Mouse (Mus musculus) MEL (cell line): ENCODE data around the gene St6galnac3. TPM values are rescaled to one million over a fixed set of nuclear protein-coding genes. Genes with fewer than 3 reads are reported as not detected.

Experiments used
- DNase-seq: peaks from one replicate; pipeline ENCODE4 v3.0.0; 2011; ENCODE audit warnings: low read depth, low spot score
- H3K27ac ChIP-seq: 2 replicates; pipeline ENCODE4 v1.5.1; 2012; ENCODE audit warnings: low read depth, mild to moderate bottlenecking, control low read depth, low read length, moderate library complexity; ENCODE audit not compliant: control insufficient read depth
- H3K27me3 ChIP-seq, 2 experiments: fragments of 150-350 bp in 1 of 2; sonication (generic) in 1 of 2; 2 replicates each; pipeline ENCODE4 v1.6.1; 2012; ENCODE audit warnings: low read length in 2 of 2, mild to moderate bottlenecking in 2 of 2, improper control_type of control experiment in 1 of 2, moderate library complexity in 1 of 2; ENCODE audit not compliant: insufficient read depth in 2 of 2, control insufficient read depth in 1 of 2
- H3K36me3 ChIP-seq, 2 experiments: 2 replicates each; pipeline ENCODE4 v1.6.1; 2012 to 2014; ENCODE audit warnings: low read length in 2 of 2, improper control_type of control experiment in 1 of 2, inconsistent platforms in 1 of 2, mild to moderate bottlenecking in 1 of 2; ENCODE audit not compliant: insufficient read depth in 2 of 2, control insufficient read depth in 1 of 2
- H3K4me1 ChIP-seq, 2 experiments: fragments of 150-350 bp in 1 of 2; sonication (generic) in 1 of 2; 2 replicates each; pipeline ENCODE4 v1.6.1; 2012; ENCODE audit warnings: low read length in 2 of 2, improper control_type of control experiment in 1 of 2, mild to moderate bottlenecking in 1 of 2; ENCODE audit not compliant: insufficient read depth in 2 of 2, control insufficient read depth in 1 of 2
- H3K4me3 ChIP-seq, 2 experiments: fragments of 150-350 bp in 1 of 2; sonication (generic) in 1 of 2; 2 replicates each; pipeline ENCODE4 v1.5.1; 2012; ENCODE audit warnings: low read depth in 2 of 2, low read length in 2 of 2, mild to moderate bottlenecking in 2 of 2, moderate library complexity in 2 of 2, control low read depth in 1 of 2, improper control_type of control experiment in 1 of 2; ENCODE audit not compliant: control insufficient read depth in 1 of 2, insufficient read depth in 1 of 2
- H3K79me2 ChIP-seq: 2 replicates; pipeline ENCODE4 v1.6.1; 2012; ENCODE audit warnings: mild to moderate bottlenecking, low read length, moderate library complexity; ENCODE audit not compliant: control insufficient read depth, poor library complexity, insufficient read depth
- H3K9ac ChIP-seq: 2 replicates; pipeline ENCODE4 v1.6.1; 2012; ENCODE audit warnings: low read depth, mild to moderate bottlenecking, control low read depth, low read length, moderate library complexity; ENCODE audit not compliant: control insufficient read depth, poor library complexity, severe bottlenecking
- H3K9me3 ChIP-seq: fragments of 150-350 bp; sonication (generic); replicated peaks from 2 replicates; pipeline ENCODE4 v1.6.1; 2012; ENCODE audit warnings: mild to moderate bottlenecking, low read length, improper control_type of control experiment, moderate library complexity; ENCODE audit not compliant: insufficient read depth
- BHLHE40 ChIP-seq: IDR thresholded peaks from 2 replicates; pipeline ENCODE4 v1.6.1; 2012; ENCODE audit warnings: low read depth, mild to moderate bottlenecking, inconsistent platforms, low read length, improper control_type of control experiment, borderline replicate concordance
- CHD1 ChIP-seq: IDR thresholded peaks from 2 replicates; pipeline ENCODE4 v1.6.1; 2012; ENCODE audit warnings: low read depth, mild to moderate bottlenecking, inconsistent platforms, low read length, improper control_type of control experiment
- CTCF ChIP-seq, 3 experiments: IDR thresholded peaks in 2 of 3; conservative IDR thresholded peaks in 1 of 3; 2 replicates each; pipeline ENCODE4 v1.5.1; 2011 to 2012; ENCODE audit warnings: low read length in 3 of 3, low read depth in 2 of 3, mild to moderate bottlenecking in 2 of 3, improper control_type of control experiment in 1 of 3, inconsistent platforms in 1 of 3, mixed read lengths in 1 of 3, moderate library complexity in 1 of 3; ENCODE audit not compliant: control insufficient read depth in 1 of 3, insufficient read depth in 1 of 3, poor library complexity in 1 of 3, severe bottlenecking in 1 of 3
- ELF1 ChIP-seq: IDR thresholded peaks from 2 replicates; pipeline ENCODE4 v1.6.1; 2014; ENCODE audit warnings: low read depth, mild to moderate bottlenecking, inconsistent platforms, low read length, improper control_type of control experiment, moderate library complexity
- EP300 ChIP-seq, 2 experiments: IDR thresholded peaks; 2 replicates each; pipeline ENCODE4 v1.6.1; 2011; ENCODE audit warnings: improper control_type of control experiment in 2 of 2, low read length in 2 of 2, low read depth in 1 of 2, mild to moderate bottlenecking in 1 of 2
- HCFC1 ChIP-seq: IDR thresholded peaks from 2 replicates; pipeline ENCODE4 v1.6.1; 2012; ENCODE audit warnings: low read depth, mild to moderate bottlenecking, inconsistent platforms, low read length, improper control_type of control experiment, moderate library complexity
- JUND ChIP-seq: IDR thresholded peaks from 2 replicates; pipeline ENCODE4 v1.6.1; 2011; ENCODE audit warnings: low read depth, mild to moderate bottlenecking, improper control_type of control experiment, low read length
- KAT2A ChIP-seq: conservative IDR thresholded peaks from 2 replicates; pipeline ENCODE4 v1.6.1; 2012; ENCODE audit warnings: low read depth, low read length, improper control_type of control experiment, inconsistent platforms
- MAFK ChIP-seq: IDR thresholded peaks from 2 replicates; pipeline ENCODE4 v1.6.1; 2011; ENCODE audit warnings: low read depth, mild to moderate bottlenecking, low read length, improper control_type of control experiment, borderline replicate concordance
- MAX ChIP-seq: IDR thresholded peaks from 2 replicates; pipeline ENCODE4 v1.6.1; 2011; ENCODE audit warnings: low read length, improper control_type of control experiment
- MAZ ChIP-seq: IDR thresholded peaks from 2 replicates; pipeline ENCODE4 v1.6.1; 2012; ENCODE audit warnings: low read depth, mild to moderate bottlenecking, inconsistent platforms, low read length, improper control_type of control experiment
- MEF2A ChIP-seq: IDR thresholded peaks from 2 replicates; pipeline ENCODE4 v1.6.1; 2014; ENCODE audit warnings: low read depth, mild to moderate bottlenecking, inconsistent platforms, low read length, improper control_type of control experiment; ENCODE audit not compliant: poor library complexity, insufficient replicate concordance, severe bottlenecking; ENCODE audit errors: extremely low read depth
- MYC ChIP-seq: IDR thresholded peaks from 2 replicates; pipeline ENCODE4 v1.6.1; 2011; ENCODE audit warnings: low read depth, mild to moderate bottlenecking, low read length, improper control_type of control experiment, moderate library complexity
- NRF1 ChIP-seq: IDR thresholded peaks from 2 replicates; pipeline ENCODE4 v1.6.1; 2014; ENCODE audit warnings: low read depth, mild to moderate bottlenecking, inconsistent platforms, low read length, improper control_type of control experiment, moderate library complexity; ENCODE audit not compliant: poor library complexity, insufficient read depth, severe bottlenecking
- POLR2A ChIP-seq, 2 experiments: IDR thresholded peaks; 2 replicates each; pipeline ENCODE4 v1.6.1; 2011 to 2012; ENCODE audit warnings: low read length in 2 of 2, mild to moderate bottlenecking in 2 of 2, control low read depth in 1 of 2, improper control_type of control experiment in 1 of 2, low read depth in 1 of 2, moderate library complexity in 1 of 2; ENCODE audit not compliant: control insufficient read depth in 1 of 2, insufficient read depth in 1 of 2, poor library complexity in 1 of 2
- POLR2AphosphoS2 ChIP-seq: IDR thresholded peaks from 2 replicates; pipeline ENCODE4 v1.6.1; 2011; ENCODE audit warnings: low read length, improper control_type of control experiment
- POLR2AphosphoS5 ChIP-seq: IDR thresholded peaks from 2 replicates; pipeline ENCODE4 v1.6.1; 2012; ENCODE audit warnings: low read depth, borderline replicate concordance, mild to moderate bottlenecking, inconsistent platforms, low read length, moderate library complexity, mixed read lengths
- RAD21 ChIP-seq: IDR thresholded peaks from 2 replicates; pipeline ENCODE4 v1.6.1; 2011; ENCODE audit warnings: mild to moderate bottlenecking, low read depth, low read length, improper control_type of control experiment
- RCOR1 ChIP-seq: IDR thresholded peaks from 2 replicates; pipeline ENCODE4 v1.6.1; 2012; ENCODE audit warnings: low read depth, mild to moderate bottlenecking, inconsistent platforms, low read length, improper control_type of control experiment
- SMC3 ChIP-seq: IDR thresholded peaks from 2 replicates; pipeline ENCODE4 v1.6.1; 2011; ENCODE audit warnings: low read depth, low read length, improper control_type of control experiment
- TAL1 ChIP-seq: IDR thresholded peaks from 2 replicates; pipeline ENCODE4 v1.6.1; 2012; ENCODE audit warnings: mild to moderate bottlenecking, inconsistent platforms, low read length, moderate library complexity, mixed read lengths
- TBP ChIP-seq: IDR thresholded peaks from 2 replicates; pipeline ENCODE4 v1.8.0; 2011; ENCODE audit warnings: low read depth, low read length, improper control_type of control experiment
- UBTF ChIP-seq: IDR thresholded peaks from 2 replicates; pipeline ENCODE4 v1.6.1; 2012; ENCODE audit warnings: low read depth, mild to moderate bottlenecking, inconsistent platforms, low read length, improper control_type of control experiment, moderate library complexity, borderline replicate concordance; ENCODE audit not compliant: insufficient read depth
- USF2 ChIP-seq, 2 experiments: IDR thresholded peaks; 2 replicates each; pipeline ENCODE4 v1.6.1; 2011 to 2012; ENCODE audit warnings: improper control_type of control experiment in 2 of 2, low read length in 2 of 2, borderline replicate concordance in 1 of 2, inconsistent platforms in 1 of 2, low read depth in 1 of 2, mild to moderate bottlenecking in 1 of 2; ENCODE audit not compliant: insufficient read depth in 1 of 2
- ZC3H11A ChIP-seq: IDR thresholded peaks from 2 replicates; pipeline ENCODE4 v1.6.1; 2012; ENCODE audit warnings: low read depth, mild to moderate bottlenecking, inconsistent platforms, low read length, improper control_type of control experiment
- ZKSCAN1 ChIP-seq: IDR thresholded peaks from 2 replicates; pipeline ENCODE4 v1.6.1; 2012; ENCODE audit warnings: low read depth, mild to moderate bottlenecking, inconsistent platforms, low read length, improper control_type of control experiment, moderate library complexity
- ZNF384 ChIP-seq: IDR thresholded peaks from 2 replicates; pipeline ENCODE4 v1.6.1; 2012; ENCODE audit warnings: low read depth, mild to moderate bottlenecking, inconsistent platforms, low read length, improper control_type of control experiment
- polyA plus RNA-seq, 2 experiments: library from polyadenylated mRNA; stranded (reverse) in 1 of 2; unstranded in 1 of 2; fragments of >175 nt in 1 of 2; fragments of >200 nt in 1 of 2; gene quantifications; 2 replicates each; pipeline versions ENCODE4 v1.2.1 to v1.2.4; 2012; ENCODE audit warnings: low replicate concordance in 2 of 2, low read depth in 1 of 2; ENCODE audit not compliant: insufficient read length in 2 of 2, insufficient read depth in 1 of 2, missing spikeins in 1 of 2
- total RNA-seq: library from RNA; depleted of rRNA; stranded (reverse); fragments of 300-350 nt; gene quantifications from 2 replicates; pipeline ENCODE4 v1.2.3, GENCODE M21; 2012

The St6galnac3 gene
- total and polyA plus RNA-seq, 3 experiments, result 7.8 to 11.4 TPM; not detected in 1

GRCm38 (mm10) chr3:153364366-153364765 is 360.6 kb downstream of the St6galnac3 start:
- H3K79me2 ChIP-seq, result no peaks in the 10 kb centered on the region
- DNase-seq, result no peak
- no peaks in the 10 kb centered on the region for H3K36me3 ChIP-seq
- H3K27ac ChIP-seq, result no peak overlapping the region
- H3K9me3 ChIP-seq, result no peaks in the 10 kb centered on the region
- no peak overlapping the region for H3K9ac ChIP-seq
- no peak for TF ChIP-seq TAL1
- no peak for TF ChIP-seq TBP
- TF ChIP-seq CHD1, result no peak
- TF ChIP-seq ELF1, result no peak
- TF ChIP-seq CTCF (IDR thresholded peaks at IDR 0.05 in 2 of 3, conservative IDR thresholded peaks at IDR 0.05 in 1 of 3; ENCODE audit: control insufficient read depth in 1 of 3, insufficient read depth in 1 of 3, low read depth in 2 of 3, low read length in 3 of 3, poor library complexity in 1 of 3, severe bottlenecking in 1 of 3), result no peak
- no peak for TF ChIP-seq EP300 (IDR thresholded peaks at IDR 0.05; ENCODE audit: low read depth in 1 of 2, low read length in 2 of 2)
- no peak for TF ChIP-seq KAT2A
- no peak for TF ChIP-seq POLR2A (IDR thresholded peaks at IDR 0.05; ENCODE audit: control insufficient read depth in 1 of 2, insufficient read depth in 1 of 2, low read depth in 1 of 2, low read length in 2 of 2, poor library complexity in 1 of 2)
- no peak for TF ChIP-seq POLR2AphosphoS5
- TF ChIP-seq HCFC1, result no peak
- TF ChIP-seq NRF1, result no peak
- TF ChIP-seq UBTF, result no peak
- TF ChIP-seq RAD21, result no peak
- TF ChIP-seq MEF2A, result no peak
- TF ChIP-seq ZNF384, result no peak
- TF ChIP-seq RCOR1, result no peak
- no peak for TF ChIP-seq SMC3
- no peak for TF ChIP-seq MYC
- TF ChIP-seq ZKSCAN1, result no peak
- TF ChIP-seq POLR2AphosphoS2, result no peak
- no peaks in the 10 kb centered on the region for H3K4me1 ChIP-seq
- no peaks in the 10 kb centered on the region for H3K27me3 ChIP-seq
- no peak overlapping the region for H3K4me3 ChIP-seq

- Histone ChIP-seq H3K79me2 (no peaks in the 10 kb centered on the region), H3K9me3 (no peaks in the 10 kb centered on the region), H3K4me3 (no peak overlapping the region), H3K27ac (no peak overlapping the region), H3K9ac (no peak overlapping the region), H3K4me1 (no peaks in the 10 kb centered on the region; a peak in 1 of 4 replicates), H3K27me3 (no peaks in the 10 kb centered on the region), H3K36me3 (no peaks in the 10 kb centered on the region)
- DNase-seq, result no peak
- TF ChIP-seq JUND (no peak), MYC (no peak), BHLHE40 (no peak), ZC3H11A (no peak), POLR2A (IDR thresholded peaks at IDR 0.05; ENCODE audit: control insufficient read depth in 1 of 2, insufficient read depth in 1 of 2, low read depth in 1 of 2, low read length in 2 of 2, poor library complexity in 1 of 2) (no peak), MAX (no peak), ZNF384 (no peak), NRF1 (no peak), MAZ (no peak), MAFK (no peak), RCOR1 (no peak), ELF1 (no peak), CHD1 (no peak), USF2 (IDR thresholded peaks at IDR 0.05; ENCODE audit: borderline replicate concordance in 1 of 2, insufficient read depth in 1 of 2, low read depth in 1 of 2, low read length in 2 of 2) (no peak), CTCF (IDR thresholded peaks at IDR 0.05 in 2 of 3, conservative IDR thresholded peaks at IDR 0.05 in 1 of 3; ENCODE audit: control insufficient read depth in 1 of 3, insufficient read depth in 1 of 3, low read depth in 2 of 3, low read length in 3 of 3, poor library complexity in 1 of 3, severe bottlenecking in 1 of 3) (no peak), POLR2AphosphoS2 (no peak), POLR2AphosphoS5 (no peak)
Observed at GRCm38 (mm10) chr3:153359966-153360365, 365.0 kb downstream of the St6galnac3 start.
